Mouse (Mus musculus) left cerebral cortex, adult 2 months (tissue): Measurements from ENCODE around the gene Tceal8. TPM values are rescaled to one million over a fixed set of nuclear protein-coding genes. Genes with fewer than 3 reads are reported as not detected.
"Not testable (repeated sequence)": the region's sequence is repeated elsewhere in the genome, so short reads cannot be mapped to it uniquely, and the experiment has no call there.

Experiments used
- DNase-seq, 2 experiments: peaks; one replicate each; pipeline ENCODE4 v3.0.0; 2021 to 2022; ENCODE audit warnings: low spot score in 2 of 2, mixed read lengths in 1 of 2; ENCODE audit errors: extremely low spot score in 1 of 2
- H3K27ac ChIP-seq: fragments of 200-600 bp; 2 replicates; pipeline ENCODE4 v1.8.1; 2022
- H3K4me3 ChIP-seq: fragments of 200-600 bp; 2 replicates; pipeline ENCODE4 v1.8.1; 2022
- CTCF ChIP-seq: fragments of 200-600 bp; IDR thresholded peaks from 2 replicates; pipeline ENCODE4 v1.8.1; 2022; ENCODE audit warnings: antibody characterized with exemption, mild to moderate bottlenecking, moderate library complexity
- intact Hi-C: fragments of 180-260 bp; cut with DNase I; formaldehyde crosslinking; loops from one replicate; pipeline ENCODE4 v1.15.1; 2025
- microRNA-seq, 2 experiments: library from miRNA; unstranded; fragments of <30 nt; microRNA quantifications; one replicate each; pipeline ENCODE4 v1.2.0; 2021
- total RNA-seq, 2 experiments: library from RNA; stranded (reverse); gene quantifications; 2 replicates each; pipeline ENCODE4 v1.2.3; 2021

Tceal8 gene
- total RNA-seq, 2 experiments from 2014 or later: 30.8 to 39.2 TPM

DNA sequence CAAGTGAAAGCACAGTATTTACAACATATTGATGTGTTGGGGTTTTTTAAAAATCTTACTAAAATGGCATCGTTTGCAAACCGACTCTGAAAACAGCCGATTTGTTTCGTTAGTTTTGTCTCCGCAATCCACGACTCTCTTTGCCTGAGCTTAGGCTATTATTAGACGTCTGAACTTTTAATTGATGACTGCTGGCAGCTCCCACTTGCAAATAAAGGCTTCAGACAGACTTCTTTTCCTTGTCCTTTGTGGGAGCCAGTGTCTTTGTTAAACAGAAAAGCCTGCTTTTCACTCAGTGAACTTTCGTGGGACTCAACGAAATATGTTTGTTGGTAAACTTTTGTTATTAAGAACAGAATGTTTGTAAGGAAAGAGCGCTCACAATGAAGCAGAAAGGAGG lies 644 bp upstream of the Tceal8 start:
- Histone ChIP-seq H3K27ac (peak overlapping the region; percentile 69), H3K4me3 (peak overlapping the region; percentile 49)
- no peak for DNase-seq
- no peak for TF ChIP-seq CTCF
- intact Hi-C loops: no loop called here

DNA sequence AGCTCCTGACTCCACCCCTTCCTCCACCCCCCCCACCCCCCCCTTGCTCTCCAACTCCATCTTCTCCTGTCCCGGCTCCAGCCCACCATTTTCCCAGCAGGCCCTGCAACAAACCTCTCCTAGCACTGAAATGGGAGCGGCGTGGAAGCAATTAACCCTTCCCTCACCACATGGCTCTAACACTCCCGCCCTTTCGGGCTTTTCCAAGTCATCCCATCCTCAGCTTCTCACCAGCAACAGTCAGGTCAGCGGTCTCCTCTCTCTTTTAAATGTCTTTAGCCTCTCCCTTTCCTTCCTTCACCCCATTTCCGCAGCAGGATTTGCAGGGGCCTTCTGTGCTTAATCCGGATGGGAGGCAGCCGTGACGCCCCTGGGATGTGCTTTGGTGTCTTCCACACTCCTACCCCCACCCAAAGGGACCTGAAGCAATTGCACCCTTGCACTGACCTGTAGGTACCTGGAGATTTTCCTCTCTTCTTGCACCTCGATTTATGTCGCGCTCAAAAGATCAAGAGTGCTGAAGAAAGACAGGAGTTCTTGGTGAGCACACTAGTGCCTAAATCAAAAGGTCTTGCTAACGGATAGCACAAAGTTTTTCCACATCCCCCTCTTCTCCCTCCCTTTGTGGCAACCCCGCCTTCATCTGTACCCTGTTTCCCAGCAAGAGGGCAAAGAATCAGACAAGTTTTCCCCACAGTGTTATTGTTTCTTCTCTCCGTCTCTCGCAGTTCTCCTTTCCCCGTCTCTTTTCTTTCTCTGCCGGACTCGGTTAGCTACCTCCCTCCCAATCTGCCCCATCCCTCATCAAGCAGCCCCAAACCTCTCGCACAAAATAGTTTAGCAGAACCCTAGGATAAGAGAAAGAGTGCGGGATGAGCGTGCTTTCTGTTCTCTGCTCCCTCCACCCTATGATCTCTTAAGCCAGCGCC lies 689 bp downstream of the Tceal8 start:
- peak; percentile 39 to 43 for DNase-seq
- TF ChIP-seq CTCF: no peak
- intact Hi-C loops: no loop called here
- H3K4me3 ChIP-seq: peak overlapping the region; percentile 49
- H3K27ac ChIP-seq: peak overlapping the region; percentile 69

DNA sequence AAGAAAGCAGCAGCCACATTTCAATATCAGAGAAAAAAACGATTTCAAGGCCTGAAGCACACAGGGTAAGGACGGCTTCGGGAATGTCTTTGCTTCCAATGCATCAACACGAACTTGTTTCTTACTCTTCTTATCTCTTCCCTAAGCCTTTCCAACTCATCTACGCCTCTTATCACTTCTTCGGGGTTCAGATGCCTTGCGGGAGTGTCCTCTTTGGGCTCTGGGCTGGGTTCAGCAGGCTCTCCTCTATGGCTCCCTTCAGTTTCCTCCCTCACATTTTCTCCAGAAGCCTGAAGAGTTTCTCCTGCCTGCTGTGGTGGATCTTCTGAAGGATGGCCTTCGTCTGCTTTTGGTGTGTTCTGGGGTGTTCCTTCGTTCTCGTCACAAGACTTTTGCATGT lies 1.5 kb downstream of the Tceal8 start:
- Histone ChIP-seq H3K4me3 (no peak overlapping the region), H3K27ac (no peak overlapping the region)
- TF ChIP-seq CTCF: no peak
- no peak for DNase-seq
- intact Hi-C loops: no loop called here

DNA sequence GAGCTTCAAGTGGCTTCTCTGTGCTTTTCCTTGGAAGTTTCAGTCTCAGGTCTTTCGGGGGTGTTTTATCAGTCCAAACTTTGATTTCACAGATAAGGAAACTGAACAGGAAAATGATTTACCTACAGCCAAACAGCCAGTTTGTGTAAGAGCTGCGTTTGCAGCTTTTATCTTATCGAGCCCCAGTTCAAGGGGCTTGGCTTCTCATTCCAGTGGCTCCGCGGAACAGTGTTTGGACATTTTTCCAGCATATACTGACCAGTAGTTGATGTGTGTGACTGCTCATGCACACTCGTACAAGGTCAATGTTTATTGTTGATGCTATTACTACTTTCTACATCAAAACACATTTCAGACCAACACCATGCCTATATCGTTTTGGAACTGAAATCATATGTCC lies 27.9 kb downstream of the Tceal8 start:
- intact Hi-C loops: no loop called here
- DNase-seq: no peak
- TF ChIP-seq CTCF: no peak
- H3K27ac ChIP-seq: no peak overlapping the region
- no peak overlapping the region for H3K4me3 ChIP-seq

DNA sequence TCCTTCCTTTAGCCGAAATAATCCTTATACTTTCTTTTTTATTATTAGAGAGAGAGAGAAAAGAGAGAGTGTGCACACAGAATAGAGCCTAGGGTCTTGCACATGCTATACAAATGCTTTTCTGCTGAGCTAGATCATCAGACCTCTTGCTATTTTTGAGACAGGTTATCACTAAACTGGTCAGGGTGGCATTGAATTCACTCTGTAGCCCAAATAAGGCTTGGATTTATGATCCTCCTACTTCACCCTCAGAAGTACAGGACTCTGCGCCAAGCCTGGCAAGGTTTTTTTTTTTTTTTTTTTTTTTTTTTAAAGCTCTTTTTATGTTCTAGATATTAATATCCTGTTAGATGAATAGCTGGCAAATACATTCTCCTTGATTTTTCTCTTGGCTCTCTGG lies 28.4 kb downstream of the Tceal8 start:
- no peak for TF ChIP-seq CTCF
- DNase-seq: no peak
- Histone ChIP-seq H3K4me3 (no peak overlapping the region), H3K27ac (no peak overlapping the region)
- intact Hi-C loops: no loop called here

DNA sequence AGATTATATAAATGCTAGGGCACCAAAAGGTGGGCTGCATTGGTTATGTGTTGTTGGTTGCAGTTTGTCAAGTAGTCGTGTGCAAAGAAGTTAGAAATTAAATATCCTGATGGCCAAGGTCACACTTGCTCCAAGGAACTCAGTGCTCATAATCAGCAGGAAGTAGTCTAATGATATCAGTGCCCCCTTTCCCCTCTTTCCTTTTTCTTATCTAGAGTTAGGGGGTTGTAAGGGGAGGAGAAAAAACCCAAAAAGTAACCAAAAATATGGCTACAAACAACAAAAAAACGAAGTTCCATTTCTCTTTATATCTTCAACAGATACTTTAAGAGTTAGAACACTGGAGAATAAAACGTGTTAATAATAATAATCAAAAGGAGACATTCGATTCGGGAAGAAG lies 30.8 kb downstream of the Tceal8 start:
- intact Hi-C loops: no loop called here
- DNase-seq: no peak
- H3K27ac ChIP-seq: no peak overlapping the region
- no peak for TF ChIP-seq CTCF
- no peak overlapping the region for H3K4me3 ChIP-seq

DNA sequence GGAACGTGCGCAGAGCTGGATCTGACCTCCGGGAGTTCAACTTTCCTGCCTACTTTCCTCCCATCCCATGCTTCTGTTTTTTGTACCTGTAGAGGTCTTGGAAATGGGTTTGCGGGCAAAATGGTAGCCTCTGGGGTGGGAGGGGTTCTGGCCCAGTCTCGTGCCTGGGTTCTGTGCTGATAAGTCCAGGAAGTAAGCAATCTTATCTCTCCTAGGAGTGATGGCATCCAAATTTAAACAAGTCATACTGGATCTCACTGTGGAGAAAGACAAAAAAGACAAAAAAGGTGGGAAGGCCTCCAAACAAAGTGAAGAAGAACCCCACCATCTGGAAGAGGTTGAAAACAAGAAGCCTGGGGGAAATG lies 32.5 kb downstream of the Tceal8 start:
- H3K4me3 ChIP-seq: peak overlapping the region; percentile 30
- intact Hi-C loops, H3K27ac ChIP-seq, DNase-seq: not testable (repeated sequence)

DNA sequence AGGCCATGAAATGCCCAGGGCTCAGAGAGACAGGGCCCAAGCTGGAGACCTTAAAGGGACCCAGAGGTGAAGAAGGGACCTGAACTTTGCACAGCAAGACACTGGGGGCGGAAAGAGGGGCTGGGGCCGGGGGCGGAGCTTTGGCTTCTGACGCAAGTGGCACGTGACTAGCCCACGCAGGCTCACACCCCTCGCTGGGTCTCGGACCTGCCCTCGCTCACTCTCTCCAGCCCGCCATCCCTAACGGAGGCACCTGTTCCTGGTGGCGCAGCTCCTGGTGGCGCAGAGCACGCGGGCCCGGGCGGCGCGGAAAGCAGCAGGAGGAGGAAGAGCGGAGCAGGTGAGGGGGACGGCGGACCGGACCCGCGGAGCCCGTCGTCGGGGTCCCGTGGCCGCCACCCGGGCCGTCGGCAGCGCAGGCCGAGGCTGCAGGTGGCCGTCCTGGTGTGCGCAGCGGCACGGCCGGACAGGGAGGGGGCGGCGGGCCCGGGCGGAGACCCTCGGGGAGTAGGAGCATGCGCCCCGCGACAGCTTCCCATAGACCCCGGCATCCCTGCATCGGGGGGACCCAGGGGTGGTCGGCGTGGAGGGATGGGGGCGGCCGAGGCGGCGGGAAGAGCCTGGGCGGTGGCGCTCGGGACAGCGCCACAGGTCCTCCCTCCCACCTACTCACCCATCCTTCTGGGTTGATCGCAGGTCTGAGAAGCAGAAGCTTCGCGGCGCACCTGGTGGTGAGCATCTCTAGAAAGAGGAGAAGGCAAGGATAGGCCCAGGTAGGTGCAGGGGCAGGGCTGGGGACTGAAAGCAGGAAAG lies 33.1 kb downstream of the Tceal8 start, which contains the start of gene Bex4:
Gene Bex4, plus strand, starts transcription at position 170 of the 813 bp plus-strand sequence.
- intact Hi-C loops, H3K27ac ChIP-seq: not testable (repeated sequence)
- H3K4me3 ChIP-seq: peak within 1 kb of the TSS; percentile 30
- DNase-seq: peak in 1 of 2 experiments; percentile 7

DNA sequence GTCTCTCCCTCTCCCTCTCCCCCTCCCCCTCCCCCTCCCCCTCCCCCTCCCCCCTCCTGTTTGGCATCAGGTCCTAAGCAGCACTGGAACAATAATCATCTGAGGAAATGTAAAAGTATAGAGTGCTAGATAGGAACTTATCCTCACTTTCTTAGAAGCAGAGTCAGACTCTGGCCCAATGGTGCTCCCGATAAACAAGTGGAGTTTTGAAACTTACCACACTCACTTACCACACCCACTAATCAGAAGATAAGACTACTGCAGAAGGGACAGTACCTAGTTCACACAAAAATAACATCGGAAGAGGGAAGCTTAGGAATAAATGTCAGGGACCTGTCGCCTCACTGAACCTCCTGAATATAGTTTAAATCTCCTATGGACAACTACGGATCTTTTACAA lies 36.6 kb downstream of the Tceal8 start:
- TF ChIP-seq CTCF: no peak
- DNase-seq: no peak
- H3K4me3 ChIP-seq: no peak overlapping the region
- no peak overlapping the region for H3K27ac ChIP-seq
- intact Hi-C loops: no loop called here

DNA sequence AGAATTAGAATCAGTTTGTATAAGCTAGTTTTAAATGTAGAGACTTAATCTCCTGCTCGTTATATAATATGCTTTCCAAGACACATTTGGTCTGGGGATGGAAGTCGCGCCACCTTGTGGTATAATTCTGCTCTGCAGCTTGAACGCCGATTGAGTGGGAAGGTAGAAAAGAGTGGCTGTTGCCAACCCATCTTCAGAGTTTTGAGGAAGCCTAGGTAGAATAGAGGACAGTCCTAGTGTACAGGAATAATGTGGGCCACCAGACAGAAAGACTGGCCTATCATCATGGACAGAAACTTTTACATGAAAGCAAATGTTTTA lies 44.4 kb downstream of the Tceal8 start:
- Histone ChIP-seq H3K4me3 (no peak overlapping the region), H3K27ac (no peak overlapping the region)
- peak; percentile 39 to 61 for DNase-seq
- intact Hi-C loops: loop anchor here (10.0 kb wide), 1 partner anchor 187 kb away; no protein-coding TSS in a partner anchor
- TF ChIP-seq CTCF: peak; percentile 70

DNA sequence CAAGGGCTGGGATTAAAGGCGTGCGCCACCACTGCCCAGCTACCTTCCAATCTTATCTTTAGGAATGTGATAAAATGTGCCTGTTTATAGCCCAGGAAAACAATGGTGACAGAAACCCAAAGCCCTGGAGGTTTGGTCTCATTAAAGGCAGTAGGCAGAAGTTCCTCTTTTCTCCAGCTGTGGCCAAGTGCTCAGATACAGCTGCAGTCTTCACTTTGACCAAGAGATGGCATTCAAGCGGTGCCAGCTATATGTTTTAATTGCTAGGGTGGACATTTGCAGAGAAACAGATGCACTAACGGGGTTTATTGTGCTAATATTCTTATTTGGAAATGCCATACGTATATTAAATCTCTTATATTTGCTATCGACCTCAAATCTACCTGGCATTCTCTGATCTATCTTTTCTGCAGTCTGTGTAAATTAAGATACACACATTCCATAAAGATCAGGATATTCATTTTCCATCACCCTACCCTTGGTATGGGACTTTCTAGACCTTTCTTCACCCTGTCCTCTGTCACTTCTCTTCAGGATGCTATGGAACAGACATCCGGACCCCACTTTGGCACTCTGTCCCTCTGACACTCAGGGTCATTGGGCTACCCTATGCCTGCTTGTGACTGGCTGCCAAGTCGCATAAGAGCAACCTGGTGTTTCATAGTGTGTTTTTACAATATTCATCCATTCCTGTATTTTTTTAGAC lies 45.0 kb downstream of the Tceal8 start:
- no peak overlapping the region for H3K4me3 ChIP-seq
- no peak for DNase-seq
- TF ChIP-seq CTCF: no peak; the same call in 1 of the 2 replicates
- intact Hi-C loops: loop anchor here (10.0 kb wide), 1 partner anchor 188 kb away; no protein-coding TSS in a partner anchor
- H3K27ac ChIP-seq: no peak overlapping the region

Small RNA genes lying within 50 kb of the gene (microRNA-seq; reads per million reads assigned to microRNA genes)
- 0 reads per million in 2 experiments for gene Mir6383

Other genes starting within 250 kb of the Tceal8 start
- gene Arxes2, start 178.5 kb downstream of the Tceal8 start, total RNA-seq: 10 to 100 TPM; 59.2 to 73.2 TPM
- 10 to 100 TPM; 29.3 to 31.6 TPM for gene Arxes1, start 139.0 kb downstream of the Tceal8 start, total RNA-seq
- 100 to 1,000 TPM; 346 to 347 TPM for gene Bex2, start 104.1 kb downstream of the Tceal8 start, total RNA-seq
- gene Nxf3, start 87.1 kb downstream of the Tceal8 start, total RNA-seq: not detected
- gene Bex4, start 33.3 kb downstream of the Tceal8 start, total RNA-seq: 10 to 100 TPM; 16.8 to 17.3 TPM
- gene Tceal5, start 31.5 kb upstream of the Tceal8 start, total RNA-seq: 100 to 1,000 TPM in 1 of 2 experiments, 10 to 100 TPM in 1; 99.1 to 155 TPM
- 1 to 10 TPM; 2.2 to 2.9 TPM for gene Tceal7, start 42.4 kb upstream of the Tceal8 start, total RNA-seq
- 10 to 100 TPM; 86.5 to 89.7 TPM for gene Bex1, start 43.2 kb upstream of the Tceal8 start, total RNA-seq
- 100 to 1,000 TPM; 124 to 129 TPM for gene Tceal9, start 72.7 kb upstream of the Tceal8 start, total RNA-seq
- 100 to 1,000 TPM; 276 to 281 TPM for gene Bex3, start 97.9 kb upstream of the Tceal8 start, total RNA-seq